Mouse (Mus musculus) NIH3T3 (cell line): ENCODE data around the gene Nav2.

Experiments used
- DNase-seq: peaks from one replicate; pipeline ENCODE4 v3.0.0-alpha.2; 2012; ENCODE audit warnings: low read depth

Nav2 gene

GRCm38 (mm10) chr7:48934816-48935215 is 26.3 kb downstream of the Nav2 start:
- DNase-seq, result no peak

- DNase-seq, result no peak
Measured at GRCm38 (mm10) chr7:48937562-48937961, 29.0 kb downstream of the Nav2 start.

- peak; percentile 67 for DNase-seq
Measured at GRCm38 (mm10) chr7:48938190-48938589, 29.7 kb downstream of the Nav2 start.

GRCm38 (mm10) chr7:48948381-48949108 is 40.0 kb downstream of the Nav2 start:
- DNase-seq, result no peak

GRCm38 (mm10) chr7:48954501-48954900 is 46.0 kb downstream of the Nav2 start:
- no peak for DNase-seq

- DNase-seq, result peak; percentile 24
Measured at GRCm38 (mm10) chr7:48958528-48959315, 50.2 kb downstream of the Nav2 start.

- no peak for DNase-seq
Measured at GRCm38 (mm10) chr7:48959316-48959661, 50.8 kb downstream of the Nav2 start.

- DNase-seq, result no peak
Measured at GRCm38 (mm10) chr7:48960152-48960551, 51.6 kb downstream of the Nav2 start.

- no peak for DNase-seq
Measured at GRCm38 (mm10) chr7:48961501-48961900, 53.0 kb downstream of the Nav2 start.

- no peak for DNase-seq
Measured at GRCm38 (mm10) chr7:48961935-48962334, 53.4 kb downstream of the Nav2 start.

GRCm38 (mm10) chr7:48963112-48963511 is 54.6 kb downstream of the Nav2 start:
- DNase-seq, result no peak

GRCm38 (mm10) chr7:48963554-48963953 is 55.0 kb downstream of the Nav2 start:
- no peak for DNase-seq

- no peak for DNase-seq
Measured at GRCm38 (mm10) chr7:48965796-48966512, 57.4 kb downstream of the Nav2 start.

- no peak for DNase-seq
Measured at GRCm38 (mm10) chr7:48981013-48981412, 72.5 kb downstream of the Nav2 start.

GRCm38 (mm10) chr7:48981814-48982213 is 73.3 kb downstream of the Nav2 start:
- no peak for DNase-seq

GRCm38 (mm10) chr7:48982573-48982972 is 74.1 kb downstream of the Nav2 start:
- DNase-seq, result no peak

GRCm38 (mm10) chr7:48991911-48992552 is 83.5 kb downstream of the Nav2 start:
- DNase-seq, result no peak

GRCm38 (mm10) chr7:48995171-48995570 is 86.7 kb downstream of the Nav2 start:
- no peak for DNase-seq

GRCm38 (mm10) chr7:48995701-48996100 is 87.2 kb downstream of the Nav2 start:
- no peak for DNase-seq

GRCm38 (mm10) chr7:48996829-48997228 is 88.3 kb downstream of the Nav2 start:
- no peak for DNase-seq

GRCm38 (mm10) chr7:48998097-48998496 is 89.6 kb downstream of the Nav2 start:
- no peak for DNase-seq

GRCm38 (mm10) chr7:48998595-48998994 is 90.1 kb downstream of the Nav2 start:
- DNase-seq, result no peak
